ENCODE assay signal across 15 mouse cellular contexts in the genomic region with DNA sequence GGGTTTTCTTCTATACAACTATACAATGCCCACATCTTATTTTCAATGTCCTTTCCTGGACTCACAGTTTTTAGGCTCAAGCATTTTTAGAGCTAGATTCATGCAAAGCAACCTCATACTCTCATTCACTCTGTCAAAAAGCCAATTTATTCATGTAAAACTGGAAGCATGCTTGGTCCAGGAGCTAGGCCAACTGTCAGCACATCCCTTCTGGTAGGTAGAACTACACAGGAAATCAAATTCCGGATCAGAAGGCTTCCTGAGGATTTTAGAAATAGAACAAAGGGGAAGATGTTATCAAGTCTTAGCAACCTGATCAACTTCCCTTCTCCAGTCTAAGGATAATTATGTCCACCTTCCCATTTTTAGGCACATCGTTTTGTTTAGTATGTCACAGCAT.
A peak's percentile ranks its signal among the peaks of the same experiment; 100 is the strongest.
DNase-seq lines count a peak whose midpoint lies in the region; ATAC-seq and TF ChIP-seq lines count a peak whose summit lies in the region.
"Had no signal": no experiment of that assay in that cellular context is flagged by ENCODE, and none has a peak within 500 bp of the region (broad histone marks: within the 10 kb centered on the region; RNA-seq: fewer than 3 reads in every experiment).

No protein-coding gene starts in this region.

- H3K27ac ChIP-seq in hindbrain, postnatal 0 days = no peak overlapping the region
- no peak overlapping the region for H3K27ac ChIP-seq in hindbrain, embryonic 11.5 days (ENCODE audit: low read depth, low read length)
- H3K27ac ChIP-seq in lung, embryonic 14.5 days (ENCODE audit: low read depth) = no peak overlapping the region
- H3K27ac ChIP-seq: heart, embryonic 15.5 days; hindbrain, embryonic 12.5 days; intestine, embryonic 15.5 days had no signal

- H3K4me1 ChIP-seq in hindbrain, postnatal 0 days (ENCODE audit: insufficient read depth, low read length) = no peaks in the 10 kb centered on the region
- H3K4me1 ChIP-seq in hindbrain, embryonic 11.5 days (replicated peaks; ENCODE audit: control insufficient read depth, insufficient read depth, low read length) = no peaks in the 10 kb centered on the region
- no peaks in the 10 kb centered on the region for H3K4me1 ChIP-seq in lung, embryonic 14.5 days (ENCODE audit: insufficient read depth)
- H3K4me1 ChIP-seq: hindbrain, embryonic 12.5 days; intestine, embryonic 15.5 days had no signal

- no peak for TF ChIP-seq CTCF in hindbrain, postnatal 0 days (IDR thresholded peaks at IDR 0.05; ENCODE audit: low read depth)
- TF ChIP-seq CTCF in lung, embryonic 14.5 days (IDR thresholded peaks at IDR 0.05; ENCODE audit: low read depth) = no peak

- peak; percentile 30 for DNase-seq in hindbrain, postnatal 0 days (ENCODE audit: low spot score)
- DNase-seq in hindbrain, embryonic 11.5 days (ENCODE audit: low spot score) = no peak
- peak; percentile 24 for DNase-seq in lung, embryonic 14.5 days
- DNase-seq in lung, postnatal 10 days = no peak
- peak; percentile 61 for DNase-seq in cerebellum, adult 8-10 months
- no peak for DNase-seq in ovary, postnatal 10 days (ENCODE audit: low spot score)
- no peak for DNase-seq in B cell, adult 2 months
- DNase-seq: adrenal gland, postnatal 25 days; layer of hippocampus, adult 9-11 months; right cerebral cortex, postnatal 25 days had no signal

- H3K27me3 ChIP-seq in hindbrain, postnatal 0 days (ENCODE audit: insufficient read depth, low read length) = no peaks in the 10 kb centered on the region
- H3K27me3 ChIP-seq in hindbrain, embryonic 11.5 days (ENCODE audit: control insufficient read depth, insufficient read depth, low read length) = no peaks in the 10 kb centered on the region
- no peaks in the 10 kb centered on the region for H3K27me3 ChIP-seq in lung, embryonic 14.5 days (ENCODE audit: insufficient read depth, low read length)
- H3K27me3 ChIP-seq: heart, embryonic 15.5 days; hindbrain, embryonic 12.5 days; intestine, embryonic 15.5 days; lung, embryonic 15.5 days had no signal

- H3K36me3 ChIP-seq in hindbrain, postnatal 0 days (ENCODE audit: insufficient read depth, low read length) = no peaks in the 10 kb centered on the region
- H3K36me3 ChIP-seq in hindbrain, embryonic 11.5 days (ENCODE audit: control insufficient read depth, insufficient read depth, low read length) = no peaks in the 10 kb centered on the region
- no peaks in the 10 kb centered on the region for H3K36me3 ChIP-seq in lung, embryonic 14.5 days (ENCODE audit: insufficient read depth)
- H3K36me3 ChIP-seq: heart, embryonic 15.5 days; hindbrain, embryonic 12.5 days; intestine, embryonic 15.5 days; lung, embryonic 15.5 days had no signal

- ATAC-seq in hindbrain, postnatal 0 days = no peak
- ATAC-seq in hindbrain, embryonic 11.5 days (ENCODE audit: low FRiP score) = no peak
- ATAC-seq in lung, embryonic 14.5 days (ENCODE audit: insufficient read depth) = no peak
- ATAC-seq: intestine, embryonic 15.5 days; midbrain, embryonic 16.5 days had no signal

- H3K9me3 ChIP-seq in hindbrain, postnatal 0 days (ENCODE audit: low read length) = no peaks in the 10 kb centered on the region
- no peaks in the 10 kb centered on the region for H3K9me3 ChIP-seq in hindbrain, embryonic 11.5 days (ENCODE audit: control insufficient read depth, low read length)
- no peaks in the 10 kb centered on the region for H3K9me3 ChIP-seq in lung, embryonic 14.5 days (ENCODE audit: low read depth, low read length)
- H3K9me3 ChIP-seq: heart, embryonic 15.5 days; hindbrain, embryonic 12.5 days; intestine, embryonic 15.5 days; lung, embryonic 15.5 days had no signal

- WGBS in hindbrain, postnatal 0 days = 58% methylated on average over 2 of the region's 2 CpGs
- WGBS in hindbrain, embryonic 11.5 days = 74% methylated on average over 2 of the region's 2 CpGs
- WGBS in lung, embryonic 14.5 days = 81% methylated on average over 2 of the region's 2 CpGs

- H3K9ac ChIP-seq in hindbrain, postnatal 0 days (replicated peaks; ENCODE audit: low read length) = no peak overlapping the region
- H3K9ac ChIP-seq in hindbrain, embryonic 11.5 days (ENCODE audit: low read depth, low read length) = no peak overlapping the region
- no peak overlapping the region for H3K9ac ChIP-seq in lung, embryonic 14.5 days
- H3K9ac ChIP-seq: heart, embryonic 15.5 days; hindbrain, embryonic 12.5 days; intestine, embryonic 15.5 days; lung, embryonic 15.5 days had no signal

- H3K4me2 ChIP-seq in hindbrain, postnatal 0 days (ENCODE audit: low read depth, low read length) = no peak overlapping the region
- H3K4me2 ChIP-seq in hindbrain, embryonic 11.5 days (replicated peaks; ENCODE audit: low read depth, low read length) = no peak overlapping the region
- H3K4me2 ChIP-seq in lung, embryonic 14.5 days = no peak overlapping the region
- H3K4me2 ChIP-seq: heart, embryonic 15.5 days; hindbrain, embryonic 12.5 days; intestine, embryonic 15.5 days; lung, embryonic 15.5 days had no signal

- no peak overlapping the region for H3K4me3 ChIP-seq in hindbrain, postnatal 0 days (ENCODE audit: low read length)
- H3K4me3 ChIP-seq in hindbrain, embryonic 11.5 days (ENCODE audit: low read depth, low read length) = no peak overlapping the region
- no peak overlapping the region for H3K4me3 ChIP-seq in lung, embryonic 14.5 days (ENCODE audit: low read depth, low read length)
- H3K4me3 ChIP-seq: heart, embryonic 15.5 days; hindbrain, embryonic 12.5 days; intestine, embryonic 15.5 days; lung, embryonic 15.5 days had no signal

Comparison
In these comparisons a context has a peak if more than half of its experiments do, and no peak if none do; other contexts are left out.
1. DNase-seq: peak in hindbrain, postnatal 0 days (single experiment), lung, embryonic 14.5 days (single experiment) and cerebellum, adult 8-10 months (single experiment); none in hindbrain, embryonic 11.5 days (single experiment), lung, postnatal 10 days (single experiment), ovary, postnatal 10 days (single experiment) and B cell, adult 2 months (0 of 2).